Mouse (Mus musculus) left cerebral cortex, postnatal 36 days (tissue): Measurements from ENCODE around the gene Speer4e. TPM values are rescaled to one million over a fixed set of nuclear protein-coding genes. Genes with fewer than 3 reads are reported as not detected.
"Not testable (repeated sequence)": the region's sequence is repeated elsewhere in the genome, so short reads cannot be mapped to it uniquely, and the experiment has no call there.

Experiments used
- DNase-seq, 2 experiments: peaks; one replicate each; pipeline ENCODE4 v3.0.0; 2021 to 2022; ENCODE audit warnings: low spot score in 2 of 2, mixed read lengths in 1 of 2
- intact Hi-C: fragments of 180-260 bp; cut with DNase I; formaldehyde crosslinking; loops from one replicate; pipeline ENCODE4 v1.15.1; 2025
- total RNA-seq, 2 experiments: library from RNA; stranded (reverse); gene quantifications; 2 replicates each; pipeline ENCODE4 v1.2.3; 2021

The Speer4e gene
- not detected for total RNA-seq

DNA sequence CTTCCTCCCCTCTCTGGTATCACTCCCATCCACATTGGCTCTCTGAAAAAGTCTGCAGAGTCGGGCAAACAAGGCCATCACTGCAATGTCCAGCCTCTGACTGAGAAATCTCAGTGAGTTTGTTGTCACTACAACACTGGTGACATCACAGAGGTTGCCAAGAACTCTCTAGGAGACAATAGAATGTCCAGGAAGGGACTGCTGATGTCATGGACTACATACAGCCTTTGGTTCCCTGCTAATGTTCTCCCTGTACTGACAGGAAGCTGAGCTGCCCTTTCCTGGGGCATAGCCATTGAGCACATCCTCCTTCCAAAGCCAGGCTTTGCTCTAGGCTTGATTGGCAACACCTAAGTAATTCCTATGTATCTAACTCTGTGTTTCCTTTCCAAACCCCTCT lies at the start of gene Speer4e:
Speer4e (minus strand) TSS at position 101 of the 400 bp plus-strand sequence.
- intact Hi-C loops, DNase-seq: not testable (repeated sequence)

- intact Hi-C loops, DNase-seq: not testable (repeated sequence)
Measured at GRCm38 (mm10) chr5:14986649-14987387, 48.6 kb upstream of the Speer4e start.

- intact Hi-C loops: not testable (repeated sequence)
Measured at GRCm38 (mm10) chr5:14978835-14979234, 40.6 kb upstream of the Speer4e start, which contains the start of gene Gm10354. Gm10354 (minus strand) TSS chr5:14978935.

DNA sequence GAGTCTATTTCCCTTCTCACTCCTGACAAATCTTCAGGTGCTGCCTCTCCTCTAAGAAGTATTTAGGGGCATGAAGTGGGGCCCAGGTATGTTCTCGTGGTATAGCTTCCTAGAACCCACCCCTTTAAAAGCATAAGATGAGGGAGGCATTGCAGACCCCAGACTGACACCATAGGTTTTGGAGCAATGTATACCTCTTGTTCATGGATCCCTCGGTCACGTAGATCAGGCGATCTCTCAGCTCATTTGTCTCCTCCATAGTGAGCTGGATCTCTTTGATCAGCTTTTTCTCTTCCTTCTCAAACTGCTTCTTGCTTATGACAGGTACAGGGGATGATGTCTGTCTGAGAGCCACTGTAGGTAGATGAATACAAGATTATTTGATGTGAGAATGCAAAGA lies 39.1 kb upstream of the Speer4e start:
- intact Hi-C loops: not testable (repeated sequence)

More at GRCm38 (mm10) chr5:14978835-14979234, 40.6 kb upstream of the Speer4e start, which contains the start of gene Gm10354:
- DNase-seq: not testable (repeated sequence)

DNA sequence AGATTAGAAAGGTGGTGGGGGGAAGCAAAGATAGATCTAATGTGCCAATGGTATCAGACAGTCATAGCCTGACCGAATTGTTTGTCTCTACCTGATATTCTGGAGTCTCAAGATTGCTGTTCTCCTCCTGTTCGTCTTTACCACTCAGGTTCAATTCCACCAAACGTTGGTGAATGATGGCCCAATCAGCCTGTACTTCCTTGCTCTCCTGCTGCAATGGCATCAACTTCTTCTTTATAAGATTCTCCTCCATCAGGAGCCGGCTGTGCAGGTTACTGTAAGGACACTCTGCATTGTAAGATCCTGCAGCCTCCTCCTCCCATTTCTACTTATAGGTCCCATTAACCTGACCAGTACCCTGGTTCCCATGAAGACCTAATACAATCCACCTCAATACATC lies 37.1 kb upstream of the Speer4e start:
- DNase-seq, intact Hi-C loops: not testable (repeated sequence)

More for the DNA sequence above, 39.1 kb upstream of the Speer4e start:
- not testable (repeated sequence) for DNase-seq

DNA sequence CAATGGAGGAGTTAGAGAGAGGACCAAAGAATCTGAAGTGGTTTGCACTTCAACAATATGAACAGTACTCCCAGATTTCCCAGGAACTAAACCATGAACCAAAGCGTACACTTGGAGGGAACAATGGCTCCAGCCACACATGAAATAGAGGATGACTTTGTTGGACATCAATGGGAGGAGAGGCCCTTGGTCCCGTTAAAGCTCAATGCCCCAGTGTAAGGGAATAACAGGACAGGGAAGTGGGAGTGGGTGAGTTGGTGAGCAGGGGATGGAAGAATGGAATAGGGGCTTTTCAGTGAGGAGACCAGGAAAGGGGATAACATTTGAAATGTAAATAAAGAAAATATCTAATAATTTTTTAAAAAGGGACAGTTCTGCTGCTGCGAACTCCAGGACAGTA lies 34.6 kb upstream of the Speer4e start:
- intact Hi-C loops, DNase-seq: not testable (repeated sequence)

- intact Hi-C loops: not testable (repeated sequence)
Measured at GRCm38 (mm10) chr5:14963821-14964220, 25.6 kb upstream of the Speer4e start.

GRCm38 (mm10) chr5:14961502-14961901 lies 23.3 kb upstream of the Speer4e start:
- DNase-seq, intact Hi-C loops: not testable (repeated sequence)

More at GRCm38 (mm10) chr5:14963821-14964220, 25.6 kb upstream of the Speer4e start:
- not testable (repeated sequence) for DNase-seq

- intact Hi-C loops, DNase-seq: not testable (repeated sequence)
Measured at GRCm38 (mm10) chr5:14955928-14956706, 17.9 kb upstream of the Speer4e start.

GRCm38 (mm10) chr5:14953587-14953986 lies 15.4 kb upstream of the Speer4e start:
- intact Hi-C loops, DNase-seq: not testable (repeated sequence)

GRCm38 (mm10) chr5:14952749-14953148 lies 14.5 kb upstream of the Speer4e start:
- intact Hi-C loops, DNase-seq: not testable (repeated sequence)

DNA sequence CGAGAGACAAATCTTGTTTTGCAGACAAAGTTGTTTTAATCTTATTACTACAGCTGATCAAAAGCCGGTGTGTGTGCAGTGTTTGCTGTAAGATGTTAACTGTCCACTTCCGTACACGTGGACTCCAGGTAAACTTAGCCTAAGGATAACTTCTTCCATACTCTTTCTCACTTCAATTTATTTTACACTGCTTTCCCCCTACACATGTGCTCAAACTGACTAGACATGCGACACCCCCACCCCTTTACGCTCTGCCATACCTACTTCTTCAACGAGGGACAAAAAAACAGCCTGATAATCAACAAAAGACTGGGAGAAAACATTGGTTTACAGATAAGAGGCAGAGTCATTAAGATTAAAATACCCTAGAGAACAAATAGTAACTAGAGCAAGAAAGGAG lies 13.6 kb upstream of the Speer4e start:
- DNase-seq, intact Hi-C loops: not testable (repeated sequence)

- intact Hi-C loops, DNase-seq: not testable (repeated sequence)
Measured at GRCm38 (mm10) chr5:14947482-14948198, 9.4 kb upstream of the Speer4e start.

DNA sequence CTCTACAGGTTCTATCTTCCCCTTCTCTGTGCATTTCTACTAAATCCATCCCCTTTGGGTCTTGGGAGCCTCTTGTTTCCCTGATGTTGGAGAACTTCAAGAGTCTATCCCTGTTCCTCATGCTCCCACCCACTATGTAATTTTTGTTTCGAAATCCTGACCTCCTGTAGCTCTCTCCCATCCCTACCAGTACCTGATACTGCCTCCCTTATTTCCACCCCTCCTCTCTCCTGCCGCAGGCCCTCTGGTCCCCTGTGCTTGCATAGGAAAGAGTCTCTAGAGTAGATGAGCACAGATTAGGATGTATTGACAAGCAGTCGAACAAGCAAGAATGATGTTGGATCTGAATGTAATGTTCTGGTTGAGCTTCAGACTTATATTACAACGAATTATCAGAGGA lies 7.3 kb upstream of the Speer4e start:
- DNase-seq, intact Hi-C loops: not testable (repeated sequence)

DNA sequence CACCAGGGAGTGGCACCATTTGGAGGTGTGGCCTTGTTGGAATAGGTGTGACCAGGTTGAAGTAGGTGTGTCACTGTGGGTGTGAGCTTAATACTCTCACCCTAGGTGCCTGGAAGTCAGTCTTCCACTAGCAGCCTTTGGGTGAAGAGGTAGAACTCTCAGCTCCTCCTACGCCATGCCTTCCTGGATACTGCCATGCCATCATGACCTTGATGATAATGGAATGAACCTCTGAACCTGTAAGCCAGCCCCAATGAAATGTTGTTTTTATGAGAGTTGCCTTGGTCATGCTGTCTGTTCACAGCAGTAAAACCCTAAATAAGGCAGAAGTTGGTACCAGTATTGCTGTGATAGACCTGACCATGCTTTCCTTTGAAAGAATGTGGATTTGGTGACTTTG lies 2.8 kb upstream of the Speer4e start:
- DNase-seq, intact Hi-C loops: not testable (repeated sequence)

- intact Hi-C loops, DNase-seq: not testable (repeated sequence)
Measured at GRCm38 (mm10) chr5:14933721-14934120, 4.5 kb downstream of the Speer4e start.

GRCm38 (mm10) chr5:14927047-14927446 lies 11.2 kb downstream of the Speer4e start:
- DNase-seq, intact Hi-C loops: not testable (repeated sequence)

DNA sequence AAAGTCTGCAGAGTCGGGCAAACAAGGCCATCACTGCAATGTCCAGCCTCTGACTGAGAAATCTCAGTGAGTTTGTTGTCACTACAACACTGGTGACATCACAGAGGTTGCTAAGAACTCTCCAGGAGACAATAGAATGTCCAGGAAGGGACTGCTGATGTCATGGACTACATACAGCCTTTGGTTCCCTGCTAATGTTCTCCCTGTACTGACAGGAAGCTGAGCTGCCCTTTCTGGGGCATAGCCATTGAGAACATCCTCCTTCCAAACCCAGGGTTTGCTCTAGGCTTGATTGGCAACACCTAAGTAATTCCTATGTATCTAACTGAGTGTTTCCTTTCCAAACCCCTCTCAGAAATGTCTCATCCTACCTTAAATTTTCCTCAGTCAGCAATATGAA lies 23.4 kb downstream of the Speer4e start, which contains the start of gene Gm9758:
Gm9758 (minus strand) TSS at position 101 of the 400 bp plus-strand sequence.
- DNase-seq, intact Hi-C loops: not testable (repeated sequence)

- intact Hi-C loops, DNase-seq: not testable (repeated sequence)
Measured at GRCm38 (mm10) chr5:14914361-14914760, 23.9 kb downstream of the Speer4e start.
